Mouse (Mus musculus): ENCODE results near the gene Llph. TPM values are rescaled to one million over a fixed set of nuclear protein-coding genes. Genes with fewer than 3 reads are reported as not detected.

Llph gene
- polyA plus RNA-seq, 1 experiment from 2014 or later = 19.2 TPM

- Histone ChIP-seq H3K9me3 (replicated peaks; ENCODE audit: control insufficient read depth, low read length) (no peaks in the 10 kb centered on the region), H3K27me3 (ENCODE audit: control insufficient read depth, insufficient read depth, low read depth, low read length) (no peaks in the 10 kb centered on the region), H3K4me2 (ENCODE audit: low read depth, low read length) (no peak overlapping the region), H3K4me3 (ENCODE audit: low read depth, low read length) (no peak overlapping the region), H3K27ac (ENCODE audit: low read length) (no peak overlapping the region), H3K9ac (ENCODE audit: low read depth, low read length) (no peak overlapping the region), H3K4me1 (ENCODE audit: control insufficient read depth, low read depth, low read length) (no peaks in the 10 kb centered on the region; the same call in 1 of the 2 replicates), H3K36me3 (ENCODE audit: control insufficient read depth, insufficient read depth) (no peaks in the 10 kb centered on the region)
- ATAC-seq (ENCODE audit: low read depth) = no peak
- 67% methylated on average over 8 of the region's 8 CpGs for WGBS (ENCODE audit: insufficient replicate concordance)
These were observed 11.4 kb downstream of the Llph start for GRCm38 (mm10) chr10:120238241-120238640.

GRCm38 (mm10) chr10:120239476-120239875, 12.6 kb downstream of the Llph start:
- no peak overlapping the region for H3K27ac ChIP-seq (ENCODE audit: low read length)
- ATAC-seq (ENCODE audit: low read depth) = no peak
- no peak overlapping the region for H3K9ac ChIP-seq (ENCODE audit: low read depth, low read length)
- no peaks in the 10 kb centered on the region for H3K27me3 ChIP-seq (ENCODE audit: control insufficient read depth, insufficient read depth, low read depth, low read length)
- no peaks in the 10 kb centered on the region for H3K36me3 ChIP-seq (ENCODE audit: control insufficient read depth, insufficient read depth)
- 47% methylated on average over 6 of the region's 6 CpGs for whole genome bisulfite sequencing (ENCODE audit: insufficient replicate concordance)
- H3K4me2 ChIP-seq (ENCODE audit: low read depth, low read length) = no peak overlapping the region
- H3K4me3 ChIP-seq (ENCODE audit: low read depth, low read length) = no peak overlapping the region
- H3K4me1 ChIP-seq (ENCODE audit: control insufficient read depth, low read depth, low read length) = no peaks in the 10 kb centered on the region
- no peaks in the 10 kb centered on the region for H3K9me3 ChIP-seq (replicated peaks; ENCODE audit: control insufficient read depth, low read length)

DNA sequence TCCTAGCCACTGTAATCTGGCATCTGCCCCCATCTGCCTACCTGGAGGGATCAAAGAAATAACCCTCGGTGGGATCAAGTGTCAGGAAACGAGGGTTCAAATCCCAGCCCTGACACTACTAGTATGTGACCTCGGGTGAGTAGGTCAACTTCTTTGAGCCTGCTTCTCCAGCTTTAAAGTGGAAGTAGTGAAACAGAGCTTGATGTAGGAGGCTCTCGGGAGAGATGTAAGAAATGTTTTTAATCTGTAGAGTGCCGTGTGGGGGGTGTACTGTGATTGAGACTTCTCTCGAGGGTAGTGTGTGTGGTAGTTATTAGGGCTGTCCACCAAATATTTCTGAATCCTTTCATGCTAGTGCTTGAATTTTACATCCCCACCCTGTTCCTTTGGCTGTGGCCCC, 15.6 kb downstream of the Llph start:
- no peak overlapping the region for H3K9ac ChIP-seq (ENCODE audit: low read depth, low read length)
- no peak overlapping the region for H3K4me2 ChIP-seq (ENCODE audit: low read depth, low read length)
- no peaks in the 10 kb centered on the region for H3K9me3 ChIP-seq (replicated peaks; ENCODE audit: control insufficient read depth, low read length)
- H3K4me3 ChIP-seq (ENCODE audit: low read depth, low read length) = no peak overlapping the region
- H3K4me1 ChIP-seq (ENCODE audit: control insufficient read depth, low read depth, low read length) = no peaks in the 10 kb centered on the region
- ATAC-seq (ENCODE audit: low read depth) = no peak
- no peak overlapping the region for H3K27ac ChIP-seq (ENCODE audit: low read length)
- WGBS (ENCODE audit: insufficient replicate concordance) = 49% methylated on average over 6 of the region's 6 CpGs
- no peaks in the 10 kb centered on the region for H3K27me3 ChIP-seq (ENCODE audit: control insufficient read depth, insufficient read depth, low read depth, low read length)
- no peaks in the 10 kb centered on the region for H3K36me3 ChIP-seq (ENCODE audit: control insufficient read depth, insufficient read depth)

- ATAC-seq (ENCODE audit: low read depth) = no peak
- Histone ChIP-seq H3K9me3 (replicated peaks; ENCODE audit: control insufficient read depth, low read length) (no peaks in the 10 kb centered on the region), H3K9ac (ENCODE audit: low read depth, low read length) (no peak overlapping the region), H3K4me1 (ENCODE audit: control insufficient read depth, low read depth, low read length) (no peaks in the 10 kb centered on the region), H3K4me2 (ENCODE audit: low read depth, low read length) (no peak overlapping the region), H3K4me3 (ENCODE audit: low read depth, low read length) (no peak overlapping the region), H3K27ac (ENCODE audit: low read length) (no peak overlapping the region), H3K36me3 (ENCODE audit: control insufficient read depth, insufficient read depth) (no peaks in the 10 kb centered on the region), H3K27me3 (ENCODE audit: control insufficient read depth, insufficient read depth, low read depth, low read length) (no peaks in the 10 kb centered on the region)
- 68% methylated on average over 5 of the region's 5 CpGs for WGBS (ENCODE audit: insufficient replicate concordance)
These were observed 18.8 kb downstream of the Llph start for GRCm38 (mm10) chr10:120245681-120246080.

- 39% methylated on average over 9 of the region's 9 CpGs for WGBS (ENCODE audit: insufficient replicate concordance)
- H3K4me2 ChIP-seq (ENCODE audit: low read depth, low read length) = no peak overlapping the region
- no peaks in the 10 kb centered on the region for H3K4me1 ChIP-seq (ENCODE audit: control insufficient read depth, low read depth, low read length)
- H3K9ac ChIP-seq (ENCODE audit: low read depth, low read length) = no peak overlapping the region
- H3K4me3 ChIP-seq (ENCODE audit: low read depth, low read length) = no peak overlapping the region
- H3K9me3 ChIP-seq (replicated peaks; ENCODE audit: control insufficient read depth, low read length) = no peaks in the 10 kb centered on the region
- no peak for ATAC-seq (ENCODE audit: low read depth)
- no peak overlapping the region for H3K27ac ChIP-seq (ENCODE audit: low read length)
- no peaks in the 10 kb centered on the region for H3K27me3 ChIP-seq (ENCODE audit: control insufficient read depth, insufficient read depth, low read depth, low read length)
- H3K36me3 ChIP-seq (ENCODE audit: control insufficient read depth, insufficient read depth) = no peaks in the 10 kb centered on the region
These were observed 20.3 kb downstream of the Llph start for GRCm38 (mm10) chr10:120246994-120247750.

DNA sequence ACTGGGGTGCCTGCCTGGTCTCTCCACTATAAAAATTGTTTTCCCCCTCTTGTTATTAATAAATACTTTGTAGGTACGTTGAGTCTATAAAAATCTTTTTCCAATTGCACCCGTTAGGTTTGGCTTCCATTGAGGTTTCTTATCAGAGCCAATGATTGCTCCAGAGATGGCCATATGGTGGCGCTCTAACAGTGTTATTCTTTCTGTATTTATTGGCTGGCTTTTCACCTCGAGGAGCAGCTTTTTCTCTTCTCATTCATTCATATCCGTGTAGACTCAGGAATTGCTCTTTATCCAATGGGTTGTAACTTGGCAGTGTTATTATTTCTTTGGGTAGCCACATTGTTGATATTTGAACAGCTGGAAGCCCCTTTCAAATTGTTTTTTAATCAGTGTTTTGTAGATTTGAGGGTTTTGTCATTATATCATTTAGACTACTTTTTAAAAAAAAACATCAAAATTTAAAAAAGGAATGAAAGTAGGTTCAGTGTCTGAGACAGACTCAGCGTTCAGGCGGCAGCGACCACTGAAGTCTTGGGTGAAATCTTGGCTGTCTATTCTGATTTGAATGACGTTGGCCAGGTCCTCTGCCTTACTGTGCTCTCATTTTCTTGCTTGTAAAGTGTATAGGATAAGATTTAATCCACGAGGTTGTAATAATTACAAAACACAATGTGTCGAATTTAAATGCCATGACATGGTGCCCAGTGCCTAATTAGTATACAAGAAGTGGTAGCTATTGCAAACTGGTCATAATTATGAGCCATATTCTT, 24.2 kb downstream of the Llph start:
- Histone ChIP-seq H3K9me3 (replicated peaks; ENCODE audit: control insufficient read depth, low read length) (no peaks in the 10 kb centered on the region), H3K4me2 (ENCODE audit: low read depth, low read length) (no peak overlapping the region), H3K27me3 (ENCODE audit: control insufficient read depth, insufficient read depth, low read depth, low read length) (no peaks in the 10 kb centered on the region), H3K4me1 (ENCODE audit: control insufficient read depth, low read depth, low read length) (no peaks in the 10 kb centered on the region), H3K9ac (ENCODE audit: low read depth, low read length) (no peak overlapping the region), H3K36me3 (ENCODE audit: control insufficient read depth, insufficient read depth) (no peaks in the 10 kb centered on the region), H3K27ac (ENCODE audit: low read length) (no peak overlapping the region), H3K4me3 (ENCODE audit: low read depth, low read length) (no peak overlapping the region)
- no peak for ATAC-seq (ENCODE audit: low read depth)
- WGBS (ENCODE audit: insufficient replicate concordance) = 48% methylated on average over 11 of the region's 11 CpGs

GRCm38 (mm10) chr10:120251791-120252190, 24.9 kb downstream of the Llph start:
- H3K4me3 ChIP-seq (ENCODE audit: low read depth, low read length) = no peak overlapping the region
- no peaks in the 10 kb centered on the region for H3K36me3 ChIP-seq (ENCODE audit: control insufficient read depth, insufficient read depth)
- 67% methylated on average over 4 of the region's 4 CpGs for WGBS (ENCODE audit: insufficient replicate concordance)
- H3K9me3 ChIP-seq (replicated peaks; ENCODE audit: control insufficient read depth, low read length) = no peaks in the 10 kb centered on the region
- no peaks in the 10 kb centered on the region for H3K27me3 ChIP-seq (ENCODE audit: control insufficient read depth, insufficient read depth, low read depth, low read length)
- H3K4me1 ChIP-seq (ENCODE audit: control insufficient read depth, low read depth, low read length) = no peaks in the 10 kb centered on the region
- H3K4me2 ChIP-seq (ENCODE audit: low read depth, low read length) = no peak overlapping the region
- H3K9ac ChIP-seq (ENCODE audit: low read depth, low read length) = no peak overlapping the region
- H3K27ac ChIP-seq (ENCODE audit: low read length) = no peak overlapping the region
- ATAC-seq (ENCODE audit: low read depth) = no peak

- Histone ChIP-seq H3K4me1 (ENCODE audit: control insufficient read depth, low read depth, low read length) (no peaks in the 10 kb centered on the region), H3K9ac (ENCODE audit: low read depth, low read length) (no peak overlapping the region), H3K4me3 (ENCODE audit: low read depth, low read length) (no peak overlapping the region), H3K4me2 (ENCODE audit: low read depth, low read length) (no peak overlapping the region), H3K27ac (ENCODE audit: low read length) (no peak overlapping the region), H3K36me3 (ENCODE audit: control insufficient read depth, insufficient read depth) (no peaks in the 10 kb centered on the region), H3K9me3 (replicated peaks; ENCODE audit: control insufficient read depth, low read length) (no peaks in the 10 kb centered on the region), H3K27me3 (ENCODE audit: control insufficient read depth, insufficient read depth, low read depth, low read length) (no peaks in the 10 kb centered on the region)
- 16% methylated on average over 8 of the region's 8 CpGs for WGBS (ENCODE audit: insufficient replicate concordance)
- ATAC-seq (ENCODE audit: low read depth) = no peak
These were observed 25.9 kb downstream of the Llph start for GRCm38 (mm10) chr10:120252800-120253199.

- H3K9ac ChIP-seq (ENCODE audit: low read depth, low read length) = no peak overlapping the region
- H3K4me2 ChIP-seq (ENCODE audit: low read depth, low read length) = no peak overlapping the region
- no peak for ATAC-seq (ENCODE audit: low read depth)
- H3K27me3 ChIP-seq (ENCODE audit: control insufficient read depth, insufficient read depth, low read depth, low read length) = no peaks in the 10 kb centered on the region
- H3K4me3 ChIP-seq (ENCODE audit: low read depth, low read length) = no peak overlapping the region
- H3K27ac ChIP-seq (ENCODE audit: low read length) = no peak overlapping the region
- H3K36me3 ChIP-seq (ENCODE audit: control insufficient read depth, insufficient read depth) = no peaks in the 10 kb centered on the region
- 13% methylated on average over 11 of the region's 11 CpGs for WGBS (ENCODE audit: insufficient replicate concordance)
- no peaks in the 10 kb centered on the region for H3K4me1 ChIP-seq (ENCODE audit: control insufficient read depth, low read depth, low read length)
- no peaks in the 10 kb centered on the region for H3K9me3 ChIP-seq (replicated peaks; ENCODE audit: control insufficient read depth, low read length)
These were observed 30.4 kb downstream of the Llph start for GRCm38 (mm10) chr10:120257231-120257630.

Data from liver, embryonic 16.5 days (tissue).